ENCODE assay signal across 8 mouse cellular contexts in the genomic region with DNA sequence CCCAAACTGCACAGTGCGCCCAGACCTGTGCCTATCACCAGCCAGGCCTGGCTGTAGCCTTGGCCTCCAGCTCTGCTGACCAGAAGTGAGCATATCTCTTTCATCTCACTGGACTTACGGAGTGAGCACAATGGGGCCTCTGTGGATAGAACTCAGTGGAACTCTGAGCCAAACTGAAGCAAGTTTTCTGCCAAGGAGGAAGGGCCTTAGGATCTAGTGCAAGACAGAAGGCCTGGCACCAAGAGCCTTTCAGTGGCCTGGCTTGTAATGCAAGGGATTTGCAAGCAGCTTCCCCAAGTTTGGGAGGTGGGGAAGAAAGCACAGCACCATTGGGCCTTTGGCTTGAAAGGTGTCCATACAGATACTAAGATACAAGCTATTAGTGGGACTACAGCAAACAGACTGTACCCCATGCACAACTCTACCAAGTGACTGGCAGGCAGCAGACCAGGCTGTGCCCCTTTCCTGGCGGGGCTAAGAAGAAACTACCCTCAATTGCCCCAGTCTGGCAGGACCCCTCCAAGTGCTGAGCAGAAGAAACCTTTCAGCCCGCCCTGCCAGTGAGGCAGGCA. TPM values are rescaled to one million over a fixed set of nuclear protein-coding genes. Genes with fewer than 3 reads are reported as not detected.
A peak's percentile ranks its signal among the peaks of the same experiment; 100 is the strongest.
DNase-seq lines count a peak whose midpoint lies in the region; ATAC-seq and TF ChIP-seq lines count a peak whose summit lies in the region.

No protein-coding gene starts in this region.

- H3K4me2 ChIP-seq in intestine, postnatal 0 days (replicated peaks; ENCODE audit: low read depth) = peak overlapping the region; percentile 96
- peak overlapping the region; percentile 76 for H3K4me2 ChIP-seq in midbrain, embryonic 13.5 days (replicated peaks)

- H3K27ac ChIP-seq in left cerebral cortex, adult 2 months = peak overlapping the region; percentile 63
- no peak overlapping the region for H3K27ac ChIP-seq in intestine, postnatal 0 days (ENCODE audit: low read depth, low read length)
- H3K27ac ChIP-seq in midbrain, embryonic 13.5 days = peak overlapping the region; percentile 89

- H3K4me1 ChIP-seq in intestine, postnatal 0 days (replicated peaks; ENCODE audit: control insufficient read depth, insufficient read depth, low read length) = peaks cover 12% of the 10 kb centered on the region
- H3K4me1 ChIP-seq in midbrain, embryonic 13.5 days (replicated peaks) = peaks cover 99% of the 10 kb centered on the region

- no peak for TF ChIP-seq CTCF in left cerebral cortex, adult 2 months (IDR thresholded peaks at IDR 0.05)
- TF ChIP-seq CTCF in intestine, postnatal 0 days (IDR thresholded peaks at IDR 0.05; ENCODE audit: low read depth) = no peak

- H3K27me3 ChIP-seq in intestine, postnatal 0 days (replicated peaks; ENCODE audit: control insufficient read depth, insufficient read depth, low read length) = no peaks in the 10 kb centered on the region
- H3K27me3 ChIP-seq in midbrain, embryonic 13.5 days = peaks cover 19% of the 10 kb centered on the region

- peak in 1 of 2 experiments; percentile 39 for DNase-seq in left cerebral cortex, adult 2 months (ENCODE audit: extremely low spot score in 1 of 2, low spot score in 2 of 2)
- DNase-seq in left cerebral cortex, adult 18-20 months (ENCODE audit: low spot score in 2 of 2) = no peak
- peak; percentile 95 for DNase-seq in fat pad, adult 2 months (ENCODE audit: extremely low read depth, low read depth, low spot score)
- DNase-seq in ovary, postnatal 10 days (ENCODE audit: low spot score) = no peak
- no peak for DNase-seq in frontal cortex, postnatal 10 days (ENCODE audit: low spot score in 2 of 2)
- DNase-seq in cerebellum, postnatal 4 days (ENCODE audit: low spot score in 2 of 2) = no peak

- H3K9ac ChIP-seq in intestine, postnatal 0 days (ENCODE audit: low read depth, low read length) = no peak overlapping the region
- peak overlapping the region; percentile 49 for H3K9ac ChIP-seq in midbrain, embryonic 13.5 days (replicated peaks)

- peaks cover 5% of the 10 kb centered on the region; the same call in 1 of the 2 replicates for H3K36me3 ChIP-seq in intestine, postnatal 0 days (ENCODE audit: control insufficient read depth, insufficient read depth)
- no peaks in the 10 kb centered on the region for H3K36me3 ChIP-seq in midbrain, embryonic 13.5 days

- no peak for ATAC-seq in intestine, postnatal 0 days
- ATAC-seq in midbrain, embryonic 13.5 days = no peak

- H3K4me3 ChIP-seq in left cerebral cortex, adult 2 months = no peak overlapping the region
- H3K4me3 ChIP-seq in intestine, postnatal 0 days (ENCODE audit: low read depth, low read length) = no peak overlapping the region
- peak overlapping the region; percentile 19 for H3K4me3 ChIP-seq in midbrain, embryonic 13.5 days (replicated peaks)

- H3K9me3 ChIP-seq in intestine, postnatal 0 days (ENCODE audit: control insufficient read depth) = no peaks in the 10 kb centered on the region
- no peaks in the 10 kb centered on the region for H3K9me3 ChIP-seq in midbrain, embryonic 13.5 days

- intact Hi-C loops in left cerebral cortex, adult 2 months (cut with DNase I) = loop anchor here (1.0 to 5.0 kb wide), 2 partner anchors 13 to 57 kb away; no protein-coding TSS in a partner anchor

- WGBS in intestine, postnatal 0 days = 70% methylated on average over 4 of the region's 4 CpGs
- WGBS in midbrain, embryonic 13.5 days = 23% methylated on average over 4 of the region's 4 CpGs

RNA-seq across cellular contexts. Expression of a gene that starts 16.4 kb away (rescaled TPM):
- total RNA-seq in left cerebral cortex, adult 2 months (2021) = 10 to 100 TPM; 23.8 to 23.9 TPM
- 10 to 100 TPM; 17.8 to 19.1 TPM for total RNA-seq in left cerebral cortex, adult 18-20 months (2021)
- polyA plus RNA-seq in intestine, postnatal 0 days (2015; fragmentation: Nextera tagmentation; extraction: Ambion mirVana) = 3.6 and 3.7 TPM in 2 replicates
- 21.4 and 27.9 TPM in 2 replicates for polyA plus RNA-seq in midbrain, embryonic 13.5 days (2015; fragmentation: Nextera tagmentation; extraction: Ambion mirVana)

RNA-seq across cellular contexts. Expression of a gene that starts 55.1 kb away (rescaled TPM):
- total RNA-seq in left cerebral cortex, adult 2 months (2021) = 10 to 100 TPM; 50.6 to 50.9 TPM
- 10 to 100 TPM; 42.7 to 46.0 TPM for total RNA-seq in left cerebral cortex, adult 18-20 months (2021)
- 17.4 and 18.3 TPM in 2 replicates for polyA plus RNA-seq in intestine, postnatal 0 days (2015; fragmentation: Nextera tagmentation; extraction: Ambion mirVana)
- polyA plus RNA-seq in midbrain, embryonic 13.5 days (2015; fragmentation: Nextera tagmentation; extraction: Ambion mirVana) = 21.3 and 22.8 TPM in 2 replicates
